Mouse (Mus musculus) WW6 (cell line): ENCODE results near the gene Crygc.
"Not testable (repeated sequence)": the region's sequence is repeated elsewhere in the genome, so short reads cannot be mapped to it uniquely, and the experiment has no call there.

Experiments used
- DNase-seq: peaks from one replicate; pipeline ENCODE4 v3.0.0-alpha.2; 2013; ENCODE audit warnings: low read depth, low spot score

Gene Crygc

GRCm38 (mm10) chr1:65052140-65052539 lies 21.3 kb downstream of the Crygc start:
- DNase-seq = no peak

GRCm38 (mm10) chr1:65051696-65052095 lies 21.8 kb downstream of the Crygc start:
- no peak for DNase-seq

GRCm38 (mm10) chr1:65050952-65051351 lies 22.5 kb downstream of the Crygc start, which contains the start of gene Cryge:
Gene Cryge, minus strand, starts transcription at chr1:65051149.
- DNase-seq = not testable (repeated sequence)

GRCm38 (mm10) chr1:65048781-65049180 lies 24.7 kb downstream of the Crygc start:
- no peak for DNase-seq

- no peak for DNase-seq
Observed at GRCm38 (mm10) chr1:65046401-65047109, 26.9 kb downstream of the Crygc start.

GRCm38 (mm10) chr1:65043433-65043832 lies 30.1 kb downstream of the Crygc start:
- no peak for DNase-seq

- DNase-seq = no peak
Observed at GRCm38 (mm10) chr1:65041837-65042236, 31.7 kb downstream of the Crygc start.

- no peak for DNase-seq
Observed at GRCm38 (mm10) chr1:65040806-65041205, 32.7 kb downstream of the Crygc start.

- DNase-seq = no peak
Observed at GRCm38 (mm10) chr1:65039679-65040078, 33.8 kb downstream of the Crygc start.

- no peak for DNase-seq
Observed at GRCm38 (mm10) chr1:65037542-65037941, 35.9 kb downstream of the Crygc start.

GRCm38 (mm10) chr1:65035513-65035912 lies 38.0 kb downstream of the Crygc start:
- DNase-seq = no peak

GRCm38 (mm10) chr1:65032641-65033040 lies 40.8 kb downstream of the Crygc start, which contains the start of gene Akr1cl:
Gene Akr1cl, minus strand, starts transcription at chr1:65032759.
- DNase-seq = no peak

GRCm38 (mm10) chr1:65028206-65028605 lies 45.3 kb downstream of the Crygc start:
- DNase-seq = no peak
